Mouse (Mus musculus): ENCODE results near the gene Gdpd3.
"Not testable (repeated sequence)": the region's sequence is repeated elsewhere in the genome, so short reads cannot be mapped to it uniquely, and the experiment has no call there.

Gdpd3 gene

GRCm38 (mm10) chr7:126760956-126761355 lies 5.2 kb upstream of the Gdpd3 start:
- DNase-seq (ENCODE audit: low spot score), result no peak

DNA sequence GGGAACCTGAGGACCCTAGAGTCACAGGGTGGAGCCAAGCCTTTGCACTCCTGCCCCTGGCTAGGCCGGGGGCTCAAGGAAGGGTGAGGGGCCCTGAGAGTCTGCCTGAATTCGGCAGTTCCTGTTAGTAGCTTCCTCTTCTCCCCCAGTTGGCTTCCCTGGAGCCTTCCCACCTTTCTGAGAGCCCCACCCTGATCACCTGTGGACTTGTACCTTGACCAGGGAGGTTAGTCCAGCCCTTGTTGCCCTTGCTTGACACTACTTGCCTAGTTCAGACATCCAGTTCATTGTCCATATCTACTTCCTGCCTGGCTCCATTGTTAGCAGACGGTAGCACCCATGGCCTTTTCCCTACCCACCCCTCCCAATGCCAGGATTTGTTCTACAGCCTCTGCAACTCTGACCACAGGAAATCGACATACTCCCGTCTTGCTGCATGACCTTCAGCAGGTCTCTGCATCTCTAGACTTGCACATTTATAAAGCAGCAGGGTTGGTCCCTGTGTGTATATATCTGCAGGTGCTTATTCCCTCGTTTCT lies 4.5 kb upstream of the Gdpd3 start:
- DNase-seq (ENCODE audit: low spot score), result peak; percentile 78

DNA sequence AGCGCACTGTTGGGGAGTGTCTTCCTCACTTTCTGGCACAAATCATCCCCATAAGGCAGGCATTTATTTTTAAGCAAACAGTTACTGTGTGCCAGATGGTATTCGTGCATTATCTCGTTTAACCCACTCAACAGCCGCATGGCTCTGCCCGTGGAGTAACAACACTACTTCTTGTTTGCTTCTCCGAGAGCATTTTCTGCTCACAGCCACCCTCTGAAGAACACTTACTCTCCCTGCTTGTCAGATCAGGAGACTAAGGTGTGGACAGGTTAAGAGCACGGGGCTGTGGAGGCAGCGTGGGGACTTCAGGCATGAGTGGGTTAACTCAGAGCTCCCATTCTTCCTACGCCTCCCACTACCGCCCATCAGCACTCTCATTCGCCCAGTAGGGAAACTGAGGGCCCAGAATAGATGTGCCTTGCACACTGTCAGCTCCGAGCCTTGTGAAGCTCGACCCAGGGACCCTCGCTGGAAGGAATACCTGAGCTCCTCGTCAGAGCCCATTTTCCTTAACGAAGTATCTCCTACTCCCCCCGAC lies 3.6 kb upstream of the Gdpd3 start:
- no peak for DNase-seq (ENCODE audit: low spot score)

DNA sequence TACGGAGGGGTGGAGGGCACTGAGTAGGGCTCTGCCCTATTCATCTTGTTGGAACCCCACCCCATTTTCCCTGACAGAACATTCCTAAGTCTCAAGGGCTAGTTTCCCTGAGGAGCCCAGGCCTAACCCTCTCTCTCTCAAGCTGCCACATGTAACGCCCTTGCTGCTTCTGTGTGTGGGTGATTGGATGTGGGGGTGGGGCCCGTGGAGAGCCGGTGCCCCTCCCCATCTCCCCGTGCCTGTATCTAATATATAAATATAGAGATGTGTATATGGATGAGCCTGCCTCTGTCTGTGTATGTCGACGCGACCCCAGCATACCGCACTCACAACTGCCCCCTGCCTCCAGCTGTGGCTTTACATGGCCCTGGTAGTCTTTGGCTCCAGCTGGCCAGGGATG lies 594 bp upstream of the Gdpd3 start:
- no peak for DNase-seq (ENCODE audit: low spot score)

DNA sequence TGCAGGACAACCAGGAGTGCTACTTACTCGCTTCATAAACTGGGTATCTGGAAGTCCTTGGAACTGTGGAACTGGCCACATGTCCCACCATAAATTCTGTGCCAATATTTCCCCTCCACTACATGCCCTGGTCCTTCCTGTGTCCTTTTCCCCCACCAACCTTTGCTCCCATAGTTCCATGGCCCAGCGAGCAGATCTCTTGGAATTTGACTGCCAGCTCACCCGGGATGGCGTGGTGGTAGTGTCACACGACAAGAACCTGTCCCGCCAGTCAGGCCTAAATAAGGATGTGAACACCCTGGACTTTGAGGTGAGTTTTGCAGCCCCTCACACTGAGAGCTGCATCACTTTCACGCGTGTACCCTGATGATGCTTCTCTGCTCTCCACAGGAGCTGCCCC lies 867 bp downstream of the Gdpd3 start:
- no peak for DNase-seq (ENCODE audit: low spot score)

GRCm38 (mm10) chr7:126770784-126771183 lies 4.7 kb downstream of the Gdpd3 start:
- no peak for DNase-seq (ENCODE audit: low spot score)

DNA sequence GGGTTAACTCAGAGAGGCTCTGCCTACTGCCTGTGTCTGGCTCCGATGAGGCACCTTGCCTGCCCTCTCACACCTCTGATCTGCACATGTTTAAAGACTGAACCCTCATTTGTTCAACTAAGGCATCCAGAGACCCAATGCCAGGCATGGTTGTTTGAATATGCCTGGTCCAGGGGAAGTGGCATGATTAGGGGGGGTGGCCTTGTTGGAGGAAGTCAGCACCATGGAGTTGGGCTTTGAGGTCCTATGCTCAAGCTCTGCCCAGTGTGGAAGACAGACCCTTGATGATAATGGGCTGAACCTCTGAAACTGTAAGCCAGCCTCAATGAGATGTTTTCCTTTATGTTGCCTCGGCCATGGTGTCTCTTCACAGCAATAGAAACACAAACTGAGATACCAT lies 7.2 kb downstream of the Gdpd3 start:
- DNase-seq (ENCODE audit: low spot score), result no peak

DNA sequence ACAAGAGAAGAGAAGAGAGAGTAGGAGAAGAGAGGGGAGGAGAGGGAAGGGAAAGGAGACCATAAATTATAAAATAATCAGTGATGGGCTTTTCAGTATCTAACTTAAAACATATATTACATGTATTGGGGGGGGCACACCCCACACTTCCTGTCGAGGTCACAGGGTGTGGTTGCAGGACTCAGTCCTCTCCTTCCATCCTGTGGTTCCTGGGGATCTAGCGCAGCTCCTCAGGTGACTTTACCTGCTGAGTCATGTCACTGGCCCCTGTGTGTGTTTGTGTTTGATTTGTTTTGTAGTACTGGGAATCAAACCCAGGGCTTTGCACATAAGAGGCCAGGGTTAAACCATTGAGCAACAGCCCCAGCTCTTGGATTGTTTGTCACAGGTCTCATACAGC lies 8.3 kb downstream of the Gdpd3 start:
- peak; percentile 56 for DNase-seq (ENCODE audit: low spot score)

- no peak for DNase-seq (ENCODE audit: low spot score)
These were observed 9.2 kb downstream of the Gdpd3 start for GRCm38 (mm10) chr7:126775185-126775977.

- no peak for DNase-seq (ENCODE audit: low spot score)
These were observed 9.8 kb downstream of the Gdpd3 start for GRCm38 (mm10) chr7:126775978-126776234.

DNA sequence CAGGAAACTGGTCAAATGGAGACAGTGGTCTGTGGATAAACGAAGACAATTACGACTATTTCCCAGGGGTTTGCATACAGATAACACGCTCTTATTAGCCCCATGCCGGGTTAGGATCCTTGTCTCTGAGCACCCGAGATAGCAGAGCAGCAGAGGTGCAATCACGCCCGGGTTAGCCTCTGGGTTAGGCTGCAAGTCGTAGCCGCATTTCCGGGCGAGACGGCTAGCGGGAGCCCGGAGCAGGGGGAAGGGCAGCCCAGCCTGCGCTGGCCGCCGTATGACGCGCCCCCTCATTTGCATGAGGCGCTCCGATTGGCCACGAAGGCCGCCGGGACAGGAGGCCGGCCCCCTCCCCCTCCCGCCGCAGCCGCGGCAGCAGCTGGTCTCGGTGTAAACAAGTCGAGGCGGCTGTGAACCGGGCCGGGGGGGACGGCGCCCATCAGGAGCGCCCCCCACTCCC lies 10.5 kb downstream of the Gdpd3 start, which contains the start of gene Ypel3:
Ypel3 (plus strand) TSS at position 358 of the 460 bp plus-strand sequence.
- peak; percentile 92 for DNase-seq (ENCODE audit: low spot score)

DNA sequence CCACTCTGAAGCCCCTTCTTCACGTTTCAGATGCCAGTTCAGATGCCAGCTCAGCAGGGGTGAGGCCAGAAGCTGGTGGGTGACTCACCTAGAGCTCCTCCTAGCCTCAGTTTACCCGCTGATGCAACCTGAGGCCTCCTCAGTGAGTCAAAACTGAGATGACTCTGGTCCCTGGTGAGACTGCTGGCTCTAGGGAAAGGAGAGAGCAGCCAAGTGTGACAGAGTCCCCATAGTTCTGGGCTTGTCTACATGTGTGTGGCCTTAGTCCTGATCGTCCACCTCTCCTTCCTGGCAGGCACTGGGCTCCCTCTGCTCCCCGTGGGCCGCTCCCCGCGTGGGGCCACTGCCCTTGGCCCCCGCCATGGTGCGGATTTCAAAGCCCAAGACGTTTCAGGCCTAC lies 11.3 kb downstream of the Gdpd3 start:
- no peak for DNase-seq (ENCODE audit: low spot score)

GRCm38 (mm10) chr7:126778147-126778546 lies 12.0 kb downstream of the Gdpd3 start:
- no peak for DNase-seq (ENCODE audit: low spot score)

GRCm38 (mm10) chr7:126779101-126779500 lies 13.0 kb downstream of the Gdpd3 start:
- DNase-seq (ENCODE audit: low spot score), result not testable (repeated sequence)

GRCm38 (mm10) chr7:126779983-126780970 lies 14.1 kb downstream of the Gdpd3 start:
- DNase-seq (ENCODE audit: low spot score), result peak; percentile 77

GRCm38 (mm10) chr7:126780971-126781635 lies 15.0 kb downstream of the Gdpd3 start, which contains the start of gene Tbx6:
Gene Tbx6 (plus strand): TSS chr7:126781483.
- DNase-seq (ENCODE audit: low spot score), result no peak

GRCm38 (mm10) chr7:126781661-126782370 lies 15.7 kb downstream of the Gdpd3 start:
- no peak for DNase-seq (ENCODE audit: low spot score)

GRCm38 (mm10) chr7:126782693-126783092 lies 16.6 kb downstream of the Gdpd3 start:
- no peak for DNase-seq (ENCODE audit: low spot score)

DNA sequence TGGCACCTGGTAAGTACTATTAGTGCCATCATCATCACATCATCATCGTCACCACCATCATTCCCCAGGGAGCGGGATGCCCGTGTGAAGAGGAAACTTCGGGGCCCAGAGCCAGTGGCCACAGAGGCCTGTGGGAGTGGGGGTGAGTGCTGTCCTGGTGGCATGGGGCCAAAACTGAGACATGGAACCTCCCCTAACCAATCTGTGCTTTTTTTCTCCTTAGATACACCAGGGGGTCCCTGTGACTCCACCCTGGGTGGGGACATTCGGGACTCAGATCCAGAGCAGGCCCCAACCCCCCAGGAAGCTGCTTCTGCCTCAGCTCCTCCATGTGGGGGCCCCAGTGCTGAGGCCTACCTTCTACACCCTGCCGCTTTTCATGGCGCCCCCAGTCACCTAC lies 18.3 kb downstream of the Gdpd3 start:
- no peak for DNase-seq (ENCODE audit: low spot score)

- no peak for DNase-seq (ENCODE audit: low spot score)
These were observed 18.9 kb downstream of the Gdpd3 start for GRCm38 (mm10) chr7:126785056-126785455.

- DNase-seq (ENCODE audit: low spot score), result no peak
These were observed 20.0 kb downstream of the Gdpd3 start for GRCm38 (mm10) chr7:126786142-126786541.
